Mouse (Mus musculus) embryonic facial prominence, embryonic 14.5 days (tissue): ENCODE results near the gene Ccl27a. TPM values are rescaled to one million over a fixed set of nuclear protein-coding genes. Genes with fewer than 3 reads are reported as not detected.
"Not testable (repeated sequence)": the region's sequence is repeated elsewhere in the genome, so short reads cannot be mapped to it uniquely, and the experiment has no call there.

Experiments
- ATAC-seq: fragments of 200-750 bp; cut with Nextera tagmentation; 2 replicates; pipeline ENCODE4 v1.8.0; 2017; ENCODE audit warnings: low read depth, moderate number of reproducible peaks, moderate TSS enrichment
- DNase-seq: peaks from one replicate; pipeline ENCODE4 v3.0.0-alpha.2; 2015; ENCODE audit warnings: low spot score
- H3K27ac ChIP-seq: fragments of 300-500 bp; sonication (generic); replicated peaks from 2 replicates; pipeline ENCODE4 v1.5.1; 2014; ENCODE audit warnings: low read depth, mild to moderate bottlenecking, low read length, moderate library complexity
- H3K27me3 ChIP-seq: fragments of 300-500 bp; sonication (generic); replicated peaks from 2 replicates; pipeline ENCODE4 v1.6.1; 2014; ENCODE audit warnings: low read length; ENCODE audit not compliant: control insufficient read depth, insufficient read depth
- H3K36me3 ChIP-seq: fragments of 300-500 bp; sonication (generic); 2 replicates; pipeline ENCODE4 v1.6.1; 2014; ENCODE audit warnings: low read length, mixed read lengths; ENCODE audit not compliant: control insufficient read depth, insufficient read depth
- H3K4me1 ChIP-seq: fragments of 300-500 bp; sonication (generic); 2 replicates; pipeline ENCODE4 v1.6.1; 2014; ENCODE audit warnings: antibody characterized with exemption, low read length; ENCODE audit not compliant: control insufficient read depth, insufficient read depth
- H3K4me2 ChIP-seq: fragments of 300-500 bp; sonication (generic); 2 replicates; pipeline ENCODE4 v1.6.1; 2014; ENCODE audit warnings: low read depth, mild to moderate bottlenecking, low read length, moderate library complexity, mixed read lengths
- H3K4me3 ChIP-seq: fragments of 300-500 bp; sonication (generic); 2 replicates; pipeline ENCODE4 v1.5.1; 2014; ENCODE audit warnings: low read depth, mild to moderate bottlenecking, low read length
- H3K9ac ChIP-seq: fragments of 300-500 bp; sonication (generic); 2 replicates; pipeline ENCODE4 v1.6.1; 2014; ENCODE audit warnings: low read depth, mild to moderate bottlenecking, low read length, moderate library complexity, mixed read lengths
- H3K9me3 ChIP-seq: fragments of 300-500 bp; sonication (generic); 2 replicates; pipeline ENCODE4 v1.6.1; 2016; ENCODE audit warnings: low read length; ENCODE audit not compliant: control insufficient read depth
- WGBS: fragments of 180-500 bp; shearing (Covaris S2); extraction: QIAGEN DNeasy Blood & Tissue Kit; methylation state at CpG from one replicate; pipeline ENCODE4 v1.1.7; 2014; 5-methylcytosine and 5-hydroxymethylcytosine counted together
- polyA plus RNA-seq: library from polyadenylated mRNA; unstranded; fragments of >200 nt; fragmentation: Nextera tagmentation; extraction: Ambion mirVana; gene quantifications from 2 replicates; pipeline ENCODE4 v1.2.1, GENCODE M21; 2014

The Ccl27a gene
- 41.4 and 46.0 TPM in 2 replicates for polyA plus RNA-seq

GRCm38 (mm10) chr4:41774002-41774401, at the start of gene Ccl27a:
Gene Ccl27a (minus strand): TSS chr4:41774247.
- H3K4me2 ChIP-seq, result peak within 1 kb of the TSS; percentile 49
- H3K27me3 ChIP-seq, ATAC-seq, H3K9me3 ChIP-seq, H3K36me3 ChIP-seq, H3K4me1 ChIP-seq: not testable (repeated sequence)
- peak within 1 kb of the TSS; percentile 43; the same call in 1 of the 2 replicates for H3K9ac ChIP-seq
- H3K4me3 ChIP-seq, result peak within 1 kb of the TSS; percentile 37
- peak within 1 kb of the TSS; percentile 52; the same call in 1 of the 2 replicates for H3K27ac ChIP-seq
- under 1% methylated on average over 12 of the region's 14 CpGs for WGBS
- DNase-seq, result peak; percentile 93

- H3K27ac ChIP-seq, H3K4me2 ChIP-seq, H3K9me3 ChIP-seq, H3K9ac ChIP-seq, DNase-seq, H3K36me3 ChIP-seq, H3K27me3 ChIP-seq, H3K4me1 ChIP-seq, ATAC-seq, H3K4me3 ChIP-seq: not testable (repeated sequence)
- 32% methylated on average over 3 of the region's 3 CpGs for WGBS
Observed at GRCm38 (mm10) chr4:41783197-41783596, 9.2 kb upstream of the Ccl27a start.

GRCm38 (mm10) chr4:41782711-41783110, 8.7 kb upstream of the Ccl27a start:
- not testable (repeated sequence) for ATAC-seq, H3K27ac ChIP-seq, DNase-seq, H3K4me1 ChIP-seq, H3K4me2 ChIP-seq, H3K36me3 ChIP-seq, H3K9ac ChIP-seq, H3K27me3 ChIP-seq, H3K9me3 ChIP-seq, H3K4me3 ChIP-seq
- 30% methylated on average over 4 of the region's 4 CpGs for WGBS

GRCm38 (mm10) chr4:41781748-41782485, 7.9 kb upstream of the Ccl27a start:
- not testable (repeated sequence) for H3K9me3 ChIP-seq, H3K36me3 ChIP-seq, H3K4me1 ChIP-seq, H3K27ac ChIP-seq, H3K4me3 ChIP-seq, H3K9ac ChIP-seq, DNase-seq, ATAC-seq, H3K27me3 ChIP-seq
- peak overlapping the region; percentile 29 for H3K4me2 ChIP-seq
- 10% methylated on average over 13 of the region's 21 CpGs for WGBS

- H3K36me3 ChIP-seq, H3K9me3 ChIP-seq, H3K27ac ChIP-seq, H3K4me1 ChIP-seq, H3K27me3 ChIP-seq, H3K9ac ChIP-seq, DNase-seq, H3K4me3 ChIP-seq, ATAC-seq: not testable (repeated sequence)
- WGBS, result 11% methylated on average over 3 of the region's 9 CpGs
- 0 out of 2 replicates have a peak overlapping the region, but pooled peaks have one; percentile 29 for H3K4me2 ChIP-seq
Observed at GRCm38 (mm10) chr4:41781271-41781670, 7.2 kb upstream of the Ccl27a start.

GRCm38 (mm10) chr4:41775840-41776239, 1.8 kb upstream of the Ccl27a start:
- not testable (repeated sequence) for H3K4me1 ChIP-seq, H3K4me2 ChIP-seq, H3K27ac ChIP-seq, H3K9ac ChIP-seq, H3K4me3 ChIP-seq, H3K9me3 ChIP-seq, H3K27me3 ChIP-seq, ATAC-seq, DNase-seq, H3K36me3 ChIP-seq
- 60% methylated on average over 1 of the region's 1 CpGs for WGBS

GRCm38 (mm10) chr4:41774506-41774905, 459 bp upstream of the Ccl27a start:
- not testable (repeated sequence) for H3K27ac ChIP-seq, DNase-seq

GRCm38 (mm10) chr4:41773502-41773901, 545 bp downstream of the Ccl27a start:
- not testable (repeated sequence) for H3K4me1 ChIP-seq, H3K36me3 ChIP-seq, ATAC-seq, H3K27me3 ChIP-seq, H3K9me3 ChIP-seq
- Histone ChIP-seq H3K4me2 (peak overlapping the region; percentile 49), H3K27ac (0 out of 2 replicates have a peak overlapping the region, but pooled peaks have one; percentile 52), H3K9ac (0 out of 2 replicates have a peak overlapping the region, but pooled peaks have one; percentile 19), H3K4me3 (peak overlapping the region; percentile 37)
- DNase-seq, result peak; percentile 82
- 1% methylated on average over 14 of the region's 25 CpGs for WGBS

More at GRCm38 (mm10) chr4:41774506-41774905, 459 bp upstream of the Ccl27a start:
- peak overlapping the region; percentile 49 for H3K4me2 ChIP-seq
- not testable (repeated sequence) for H3K36me3 ChIP-seq, H3K4me1 ChIP-seq, H3K9me3 ChIP-seq, H3K27me3 ChIP-seq, ATAC-seq
- 68% methylated on average over 3 of the region's 3 CpGs for WGBS
- peak overlapping the region; percentile 37; the same call in 1 of the 2 replicates for H3K4me3 ChIP-seq
- H3K9ac ChIP-seq, result peak overlapping the region; percentile 43; the same call in 1 of the 2 replicates
